Mouse (Mus musculus) liver, adult 2 months (tissue): ENCODE results near the gene Creg1. TPM values are rescaled to one million over a fixed set of nuclear protein-coding genes. Genes with fewer than 3 reads are reported as not detected.

Source experiments
- DNase-seq: peaks from one replicate; pipeline ENCODE4 v3.0.0-alpha.2; 2011; ENCODE audit warnings: low read depth, low spot score; ENCODE audit errors: extremely low read depth
- H3K27ac ChIP-seq: fragments of 200-500 bp; replicated peaks from 2 replicates; pipeline ENCODE4 v1.5.1; 2012; ENCODE audit warnings: low read depth, mild to moderate bottlenecking, control low read depth, inconsistent platforms, low read length; ENCODE audit not compliant: insufficient read depth
- H3K27me3 ChIP-seq: fragments of 200-500 bp; 2 replicates; pipeline ENCODE4 v1.6.1; 2012; ENCODE audit warnings: mild to moderate bottlenecking, moderate library complexity, low read length, inconsistent platforms; ENCODE audit not compliant: control insufficient read depth, insufficient read depth
- H3K36me3 ChIP-seq: fragments of 200-500 bp; 2 replicates; pipeline ENCODE4 v1.6.1; 2012; ENCODE audit warnings: low read length, inconsistent platforms; ENCODE audit not compliant: control insufficient read depth, insufficient read depth
- H3K4me1 ChIP-seq: fragments of 200-500 bp; 2 replicates; pipeline ENCODE4 v1.6.1; 2011; ENCODE audit warnings: low read length; ENCODE audit not compliant: control insufficient read depth, insufficient read depth
- H3K4me3 ChIP-seq: fragments of 200-500 bp; 2 replicates; pipeline ENCODE4 v1.5.1; 2011; ENCODE audit warnings: low read depth, mild to moderate bottlenecking, control low read depth, low read length, moderate library complexity; ENCODE audit not compliant: insufficient read depth
- H3K79me2 ChIP-seq: fragments of 200-500 bp; 2 replicates; pipeline ENCODE4 v1.6.1; 2012; ENCODE audit warnings: inconsistent platforms, mild to moderate bottlenecking, low read length, moderate library complexity; ENCODE audit not compliant: control insufficient read depth, insufficient read depth
- H3K9ac ChIP-seq: fragments of 200-500 bp; 2 replicates; pipeline ENCODE4 v1.6.1; 2012; ENCODE audit warnings: low read depth, mild to moderate bottlenecking, control low read depth, inconsistent platforms, low read length
- CTCF ChIP-seq: fragments of 200-500 bp; IDR thresholded peaks from 2 replicates; pipeline ENCODE4 v1.5.1; 2011; ENCODE audit warnings: low read depth, low read length, control low read depth
- POLR2A ChIP-seq: fragments of 200-500 bp; IDR thresholded peaks from 2 replicates; pipeline ENCODE4 v1.6.1; 2011; ENCODE audit warnings: low read length, control low read depth; ENCODE audit not compliant: insufficient read depth; ENCODE audit errors: extremely low read depth
- WGBS: fragments of 180-500 bp; shearing (Covaris S2); methylation state at CpG from one replicate; pipeline ENCODE4 v1.1.7; 2018; 5-methylcytosine and 5-hydroxymethylcytosine counted together
- polyA plus RNA-seq: library from polyadenylated mRNA; depleted of rRNA; stranded (reverse); fragments of >200 nt; gene quantifications from 2 replicates; pipeline ENCODE4 v1.2.3, GENCODE M21; 2012
- total RNA-seq: library from RNA; depleted of rRNA; stranded (reverse); fragments of >200 nt; gene quantifications from 2 replicates; pipeline ENCODE4 v1.2.3, GENCODE M21; 2014

Creg1 gene
- total and polyA plus RNA-seq, 2 experiments, result 414 to 420 TPM

DNA sequence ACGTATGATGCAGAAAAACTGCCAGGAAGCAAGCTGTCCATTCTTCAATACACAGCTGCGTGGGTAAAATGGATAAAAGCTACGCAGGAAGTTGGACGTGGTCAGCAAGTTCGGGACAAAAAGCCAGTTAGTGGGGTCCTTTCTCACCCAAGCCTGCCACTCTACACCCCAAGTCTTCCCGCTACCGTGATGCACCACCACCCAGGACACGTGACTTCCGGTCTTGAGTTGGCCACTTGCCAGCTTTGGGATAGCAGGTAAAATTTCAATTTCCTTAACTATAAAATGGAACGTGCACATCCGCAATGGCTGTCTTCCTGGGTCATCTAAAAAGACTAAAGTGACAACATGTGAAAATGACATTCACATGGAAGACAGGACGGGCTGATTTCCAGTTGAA lies 18.4 kb downstream of the Creg1 start:
- Histone ChIP-seq H3K9ac (no peak overlapping the region), H3K4me3 (no peak overlapping the region), H3K27me3 (no peaks in the 10 kb centered on the region), H3K79me2 (no peaks in the 10 kb centered on the region), H3K27ac (no peak overlapping the region), H3K4me1 (0 out of 2 replicates have a peak, but pooled peaks cover 1% of the 10 kb centered on the region), H3K36me3 (no peaks in the 10 kb centered on the region)
- TF ChIP-seq CTCF (no peak), POLR2A (no peak)
- WGBS, result 91% methylated on average over 12 of the region's 12 CpGs
- no peak for DNase-seq

DNA sequence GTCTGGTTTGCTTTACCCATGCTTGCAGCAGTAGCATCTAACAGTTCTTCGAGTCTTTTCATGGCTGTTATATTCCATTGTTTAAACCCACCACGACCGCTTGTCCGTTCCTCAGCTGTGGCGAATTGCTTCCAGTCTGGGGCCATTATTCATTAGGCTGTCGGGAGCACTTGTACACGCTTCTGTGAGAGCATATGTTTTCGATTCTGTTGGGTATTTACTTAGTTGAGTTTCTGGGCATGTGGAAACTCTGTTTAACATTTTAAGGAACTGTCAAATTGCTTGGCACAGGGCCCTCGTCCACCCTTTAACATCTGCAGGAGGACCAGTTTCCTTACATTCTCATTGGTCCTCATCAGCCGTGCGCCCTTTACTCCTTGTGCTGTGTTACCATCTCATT lies 22.8 kb downstream of the Creg1 start:
- WGBS, result 82% methylated on average over 11 of the region's 11 CpGs
- H3K4me3 ChIP-seq, result no peak overlapping the region
- no peak for DNase-seq
- no peak overlapping the region for H3K9ac ChIP-seq
- H3K27ac ChIP-seq, result no peak overlapping the region
- H3K4me1 ChIP-seq, result no peaks in the 10 kb centered on the region
- H3K79me2 ChIP-seq, result no peaks in the 10 kb centered on the region
- H3K27me3 ChIP-seq, result no peaks in the 10 kb centered on the region
- TF ChIP-seq CTCF (no peak), POLR2A (no peak)
- H3K36me3 ChIP-seq, result no peaks in the 10 kb centered on the region

DNA sequence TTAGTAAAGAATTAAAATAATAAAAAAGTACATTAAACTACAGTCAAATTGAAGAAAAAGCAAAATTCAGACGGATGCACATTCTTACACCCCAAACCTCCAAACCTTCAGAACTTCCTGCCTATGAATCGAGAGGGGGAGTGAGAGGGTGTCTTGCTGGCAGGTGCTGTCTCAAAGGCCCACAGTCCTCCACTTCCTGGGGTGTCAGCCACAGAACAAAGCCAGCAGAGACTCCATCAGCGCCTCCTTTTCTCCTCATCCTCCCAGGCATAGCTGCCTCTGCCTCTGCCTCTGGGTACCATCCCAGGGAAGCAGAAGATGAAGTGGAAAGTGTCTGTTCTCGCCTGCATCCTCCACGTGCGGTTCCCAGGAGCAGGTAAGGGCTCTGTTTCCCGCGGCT lies 25.0 kb downstream of the Creg1 start, which contains the start of gene Cd247:
Gene Cd247 (plus strand): TSS at position 171 of the 400 bp plus-strand sequence.
- Histone ChIP-seq H3K27me3 (no peaks in the 10 kb centered on the region), H3K27ac (no peak within 1 kb of the TSS), H3K79me2 (no peaks in the 10 kb centered on the region), H3K4me3 (no peak within 1 kb of the TSS), H3K36me3 (no peaks in the 10 kb centered on the region), H3K9ac (no peak within 1 kb of the TSS), H3K4me1 (no peaks in the 10 kb centered on the region)
- 84% methylated on average over 8 of the region's 8 CpGs for WGBS
- no peak for DNase-seq
- TF ChIP-seq POLR2A (no peak), CTCF (no peak)

DNA sequence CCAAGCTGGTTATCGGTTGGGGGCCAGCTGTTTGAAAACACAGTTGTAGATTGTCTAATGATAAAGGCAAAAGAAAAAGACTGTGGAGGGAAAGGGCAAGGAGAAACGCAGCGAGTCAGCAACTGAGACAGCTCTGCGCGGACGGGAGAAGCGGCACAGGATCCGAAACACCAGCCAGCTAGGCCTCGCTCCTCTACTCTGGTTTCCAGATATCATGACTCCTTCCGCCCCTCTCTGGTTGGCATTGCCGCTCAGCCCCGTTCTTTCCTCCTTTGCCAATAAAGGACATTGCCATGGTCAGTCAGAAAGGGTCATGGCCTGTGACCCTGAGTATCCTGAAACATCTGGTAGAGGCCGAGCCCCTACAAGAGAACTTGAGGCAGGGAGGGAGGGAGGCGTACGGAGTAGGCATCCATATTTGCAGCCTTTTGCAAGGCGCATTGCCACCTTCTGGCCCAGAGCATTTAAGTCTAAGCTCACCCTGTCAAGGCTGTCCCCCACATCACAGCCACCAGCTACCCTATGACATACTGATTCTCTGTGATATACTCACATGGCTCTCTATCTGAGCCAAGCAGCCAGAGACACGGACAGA lies 25.6 kb downstream of the Creg1 start:
- H3K4me3 ChIP-seq, result no peak overlapping the region
- TF ChIP-seq POLR2A (no peak), CTCF (no peak)
- no peak for DNase-seq
- H3K27me3 ChIP-seq, result no peaks in the 10 kb centered on the region
- H3K4me1 ChIP-seq, result no peaks in the 10 kb centered on the region
- no peaks in the 10 kb centered on the region for H3K79me2 ChIP-seq
- no peak overlapping the region for H3K9ac ChIP-seq
- H3K27ac ChIP-seq, result no peak overlapping the region
- 93% methylated on average over 17 of the region's 17 CpGs for WGBS
- H3K36me3 ChIP-seq, result no peaks in the 10 kb centered on the region

DNA sequence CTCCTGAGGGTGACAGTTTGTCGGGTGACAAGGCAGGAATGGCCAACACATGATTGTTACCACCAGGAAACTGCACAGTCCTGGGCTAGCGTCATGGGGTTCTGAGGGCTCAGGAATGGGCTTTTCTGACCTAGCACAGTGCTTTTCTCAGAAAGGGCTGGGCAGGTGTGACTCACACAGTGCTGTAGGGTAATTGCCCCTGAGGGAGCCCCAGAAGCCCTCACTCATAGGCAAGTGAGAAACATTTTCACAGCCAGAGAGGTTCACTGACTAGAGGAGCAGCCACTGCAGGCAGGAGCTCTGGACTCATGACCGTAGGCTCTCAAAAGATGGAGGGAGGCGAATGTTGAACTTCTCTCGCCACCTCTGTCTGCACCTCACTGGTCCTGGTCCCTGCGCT lies 26.4 kb downstream of the Creg1 start:
- Histone ChIP-seq H3K27ac (no peak overlapping the region), H3K9ac (no peak overlapping the region), H3K4me3 (no peak overlapping the region), H3K36me3 (no peaks in the 10 kb centered on the region), H3K27me3 (no peaks in the 10 kb centered on the region), H3K79me2 (no peaks in the 10 kb centered on the region), H3K4me1 (no peaks in the 10 kb centered on the region)
- TF ChIP-seq CTCF, result no peak
- TF ChIP-seq POLR2A, result no peak
- 95% methylated on average over 6 of the region's 6 CpGs for WGBS
- no peak for DNase-seq

DNA sequence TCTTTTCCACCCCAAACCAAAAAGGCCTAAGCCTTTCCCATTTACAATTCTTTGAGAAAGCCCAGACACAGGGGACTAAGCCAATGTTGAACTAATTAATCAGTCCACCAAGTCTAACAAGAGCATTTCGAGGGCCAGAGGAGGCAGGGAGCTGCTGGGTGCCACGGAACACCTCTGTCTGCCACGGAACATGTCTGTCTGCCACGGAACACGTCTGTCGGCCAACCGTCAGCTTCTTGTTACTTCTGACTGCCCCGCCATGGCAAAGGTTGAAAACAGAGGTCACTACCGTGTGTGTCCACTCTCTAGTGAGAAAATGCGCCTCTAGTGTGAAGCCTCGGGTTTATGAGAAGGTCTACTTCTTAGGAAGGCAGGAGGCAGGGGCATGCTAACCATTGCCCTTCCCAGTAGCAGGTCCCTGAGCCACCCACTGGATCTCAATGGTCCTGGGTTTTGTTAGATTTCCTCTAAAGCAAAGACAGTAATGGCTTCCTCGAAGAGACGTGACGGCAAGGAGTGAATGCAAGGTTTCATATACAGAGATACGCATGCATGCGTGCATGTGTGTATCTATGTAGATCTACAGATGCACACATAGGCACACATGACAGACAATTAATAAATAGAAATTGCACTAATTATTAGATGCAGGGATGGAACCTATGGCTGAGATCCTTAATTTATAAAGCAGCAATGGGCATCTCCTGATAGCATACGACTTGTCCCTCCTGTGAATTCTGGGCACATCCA lies 27.1 kb downstream of the Creg1 start:
- H3K4me3 ChIP-seq, result no peak overlapping the region
- no peak overlapping the region for H3K9ac ChIP-seq
- no peak overlapping the region for H3K27ac ChIP-seq
- H3K27me3 ChIP-seq, result no peaks in the 10 kb centered on the region
- WGBS, result 91% methylated on average over 17 of the region's 17 CpGs
- DNase-seq, result no peak
- H3K79me2 ChIP-seq, result no peaks in the 10 kb centered on the region
- no peak for TF ChIP-seq POLR2A
- no peak for TF ChIP-seq CTCF
- no peaks in the 10 kb centered on the region for H3K4me1 ChIP-seq
- H3K36me3 ChIP-seq, result no peaks in the 10 kb centered on the region
